Mouse (Mus musculus) central nervous system, embryonic 14 days (tissue): Measurements from ENCODE around the gene Ran. TPM values are rescaled to one million over a fixed set of nuclear protein-coding genes. Genes with fewer than 3 reads are reported as not detected.

Experiments used
- polyA plus RNA-seq: library from polyadenylated mRNA; depleted of rRNA; stranded (reverse); fragments of >200 nt; gene quantifications from 2 replicates; pipeline ENCODE4 v1.2.3, GENCODE M21; 2012; rRNA removed

The Ran gene
- 297 and 328 TPM in 2 replicates for polyA plus RNA-seq

DNA sequence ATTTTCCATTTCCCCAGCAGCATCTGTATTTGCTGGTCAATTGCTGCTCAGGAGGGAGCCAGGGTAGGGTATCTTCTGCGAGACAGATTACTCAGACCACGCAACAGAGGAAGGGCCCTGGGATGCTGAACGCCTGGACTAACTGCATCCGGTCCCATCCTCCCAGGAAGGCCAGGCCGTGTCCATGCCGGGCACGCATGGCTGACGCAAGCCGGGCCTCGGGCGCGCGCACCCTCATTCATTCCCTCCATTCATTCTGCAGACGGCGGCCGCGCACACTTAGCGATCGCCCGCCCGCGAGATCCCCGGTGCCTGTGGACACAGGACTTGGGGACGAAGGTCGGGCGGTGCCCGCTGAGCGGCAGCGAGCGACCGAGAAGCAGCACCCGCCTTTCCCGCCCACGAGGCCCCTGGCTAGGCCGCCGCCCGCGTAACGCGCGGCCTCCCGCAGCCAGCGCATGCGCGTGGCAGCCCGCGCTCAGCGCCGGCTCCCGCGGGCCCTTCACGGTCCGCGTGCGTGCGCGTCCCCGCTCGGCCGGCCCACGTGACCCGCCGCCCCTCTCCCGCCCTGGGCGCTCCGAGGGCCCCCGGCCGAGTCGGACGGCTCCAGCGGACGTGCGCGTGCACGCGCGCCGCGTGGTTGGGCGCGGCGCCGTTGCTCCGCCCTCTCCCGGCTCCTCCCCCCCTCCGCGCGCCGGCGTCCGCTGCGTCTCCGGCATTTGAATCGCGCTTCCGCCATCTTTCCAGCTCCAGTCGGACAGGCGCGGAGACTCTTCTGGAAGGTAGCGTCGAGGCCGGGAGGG is at the start of gene Ran:
Gene Ran (plus strand): TSS at position 573 of the 803 bp plus-strand sequence.

GRCm38 (mm10) chr5:129008412-129008826 is 11.4 kb upstream of the Ran start, which contains the start of gene Stx2:
Stx2 (minus strand) TSS chr5:129008574.

Other genes starting within 250 kb of the Ran start
- 23.2 and 25.6 TPM in 2 replicates for gene Rimbp2, start 66.6 kb upstream of the Ran start, polyA plus RNA-seq
- gene Stx2, start 11.5 kb upstream of the Ran start, polyA plus RNA-seq: 43.3 and 44.5 TPM in 2 replicates
- 0.27 and 0.81 TPM in 2 replicates for gene Adgrd1, start 76.7 kb downstream of the Ran start, polyA plus RNA-seq